Mouse (Mus musculus) myocyte (in vitro differentiated cells): ENCODE data around the gene Bscl2.

Experiments used
- MAX ChIP-seq: IDR thresholded peaks from one replicate; pipeline ENCODE4 v1.6.1; 2011; ENCODE audit warnings: low read depth, mild to moderate bottlenecking, control low read depth
- MYOD1 ChIP-seq, 3 experiments: IDR thresholded peaks; one replicate each; pipeline ENCODE4 v1.6.1; 2011; ENCODE audit warnings: control low read depth in 2 of 3, low read depth in 2 of 3, mild to moderate bottlenecking in 2 of 3, moderate library complexity in 1 of 3; ENCODE audit not compliant: insufficient read length in 2 of 3, control insufficient read depth in 1 of 3
- MYOG ChIP-seq, 3 experiments: IDR thresholded peaks; one replicate each; pipeline ENCODE4 v1.6.1; 2011; ENCODE audit warnings: control low read depth in 2 of 3, low read depth in 2 of 3, mild to moderate bottlenecking in 2 of 3; ENCODE audit not compliant: insufficient read length in 2 of 3, control insufficient read depth in 1 of 3, insufficient read depth in 1 of 3
- POLR2A ChIP-seq: IDR thresholded peaks from one replicate; pipeline ENCODE4 v1.6.1; 2011; ENCODE audit warnings: low read depth, mild to moderate bottlenecking, control low read depth, moderate library complexity; ENCODE audit not compliant: insufficient read length
- POLR2AphosphoS2 ChIP-seq: IDR thresholded peaks from one replicate; pipeline ENCODE4 v1.6.1; 2011; ENCODE audit warnings: low read depth, control low read depth; ENCODE audit not compliant: insufficient read length
- SRF ChIP-seq: IDR thresholded peaks from one replicate; pipeline ENCODE4 v1.6.1; 2011; ENCODE audit warnings: low read depth; ENCODE audit not compliant: control insufficient read depth, insufficient read length
- TCF12 ChIP-seq: IDR thresholded peaks from one replicate; pipeline ENCODE4 v1.6.1; 2011; ENCODE audit warnings: mild to moderate bottlenecking, control low read depth; ENCODE audit not compliant: poor library complexity, insufficient read depth, severe bottlenecking
- TCF3 ChIP-seq: IDR thresholded peaks from one replicate; pipeline ENCODE4 v1.6.1; 2011; ENCODE audit warnings: low read depth, control low read depth; ENCODE audit not compliant: insufficient read length
- USF1 ChIP-seq: IDR thresholded peaks from one replicate; pipeline ENCODE4 v1.6.1; 2011; ENCODE audit warnings: low read depth, mild to moderate bottlenecking, control low read depth, moderate library complexity

DNA sequence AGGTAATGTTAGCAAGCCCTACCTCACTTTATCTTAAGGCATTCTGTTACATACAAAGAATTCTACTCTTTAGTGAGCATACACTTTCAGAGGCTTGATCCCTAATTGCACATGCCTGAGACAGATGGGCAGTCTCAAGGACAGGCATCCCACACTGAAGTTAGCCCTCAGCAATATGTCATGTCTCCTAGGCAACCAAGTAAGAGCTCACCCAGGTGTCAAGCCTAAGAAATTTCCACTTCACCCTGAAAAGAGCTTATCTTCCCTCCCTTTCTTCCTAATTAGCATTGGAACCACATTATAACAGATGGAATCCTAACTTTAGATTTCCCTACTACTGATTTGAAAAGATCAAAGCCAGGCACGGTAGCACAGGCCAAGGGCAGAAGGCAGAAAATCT lies 48.1 kb upstream of the Bscl2 start:
- no peak for TF ChIP-seq MYOG (IDR thresholded peaks at IDR 0.05; ENCODE audit: control insufficient read depth in 1 of 3, insufficient read depth in 1 of 3, insufficient read length in 2 of 3, low read depth in 2 of 3)
- TF ChIP-seq USF1, result no peak
- no peak for TF ChIP-seq TCF3
- TF ChIP-seq POLR2AphosphoS2, result no peak
- TF ChIP-seq TCF12, result no peak
- no peak for TF ChIP-seq POLR2A
- no peak for TF ChIP-seq MYOD1 (IDR thresholded peaks at IDR 0.05; ENCODE audit: control insufficient read depth in 1 of 3, insufficient read length in 2 of 3, low read depth in 2 of 3)
- TF ChIP-seq MAX, result no peak
- no peak for TF ChIP-seq SRF
